Mouse (Mus musculus) G1E (cell line): ENCODE results near the gene Tenm2.

Experiments
- CTCF ChIP-seq: IDR thresholded peaks from 2 replicates; pipeline ENCODE4 v1.5.1; 2012; ENCODE audit warnings: low read depth, low read length, inconsistent platforms, mixed read lengths
- GATA1 ChIP-seq: IDR thresholded peaks from 2 replicates; pipeline ENCODE4 v1.6.1; 2012; ENCODE audit warnings: borderline replicate concordance, low read length, inconsistent platforms, mixed read lengths

DNA sequence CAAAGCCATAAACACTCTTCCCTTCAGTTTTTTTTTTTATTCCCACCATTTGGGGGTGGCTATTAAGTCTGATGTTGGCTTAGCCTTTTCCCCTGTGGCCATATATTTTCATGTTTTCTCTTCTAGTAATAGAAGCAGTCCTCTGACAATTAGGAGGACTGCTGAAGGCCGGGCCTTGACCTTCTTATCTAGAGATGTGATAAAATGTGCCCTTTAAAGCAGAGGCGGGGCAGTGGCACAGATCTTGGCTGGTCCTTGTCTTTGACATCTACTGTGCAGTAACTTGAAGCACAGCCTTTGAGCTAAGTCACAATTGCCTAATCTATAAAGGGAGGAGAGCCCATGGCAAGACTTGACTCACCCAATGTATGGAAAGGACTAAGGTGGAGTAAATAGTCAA is 789.4 kb downstream of the Tenm2 start:
- TF ChIP-seq CTCF, result no peak
- TF ChIP-seq GATA1, result no peak
